Mouse (Mus musculus) liver, postnatal 0 days (tissue): ENCODE results near the gene R3hdm4. TPM values are rescaled to one million over a fixed set of nuclear protein-coding genes. Genes with fewer than 3 reads are reported as not detected.
A peak's percentile ranks its signal among the peaks of the same experiment; 100 is the strongest.

Source experiments
- ATAC-seq: fragments of 200-750 bp; cut with Nextera tagmentation; 2 replicates; pipeline ENCODE4 v1.8.0; 2017; ENCODE audit warnings: mild to moderate bottlenecking, moderate library complexity
- DNase-seq: peaks from one replicate; pipeline ENCODE4 v3.0.0-alpha.2; 2016
- H3K27ac ChIP-seq: fragments of 300-500 bp; sonication (generic); 2 replicates; pipeline ENCODE4 v1.5.1; 2014; ENCODE audit warnings: antibody characterized with exemption, moderate library complexity, mild to moderate bottlenecking, low read depth
- H3K27me3 ChIP-seq: fragments of 300-500 bp; sonication (generic); 2 replicates; pipeline ENCODE4 v1.6.1; 2014; ENCODE audit warnings: low read length, control low read depth, mixed read lengths; ENCODE audit not compliant: insufficient read depth
- H3K36me3 ChIP-seq: fragments of 300-500 bp; sonication (generic); replicated peaks from 2 replicates; pipeline ENCODE4 v1.6.1; 2014; ENCODE audit warnings: mild to moderate bottlenecking, control low read depth, low read length, moderate library complexity, mixed read lengths; ENCODE audit not compliant: insufficient read depth
- H3K4me1 ChIP-seq: fragments of 300-500 bp; sonication (generic); 2 replicates; pipeline ENCODE4 v1.6.1; 2014; ENCODE audit warnings: antibody characterized with exemption, mild to moderate bottlenecking, control low read depth; ENCODE audit not compliant: insufficient read depth
- H3K4me2 ChIP-seq: fragments of 300-500 bp; sonication (generic); 2 replicates; pipeline ENCODE4 v1.6.1; 2014; ENCODE audit warnings: low read depth, mild to moderate bottlenecking, low read length, moderate library complexity, mixed read lengths
- H3K4me3 ChIP-seq: fragments of 300-500 bp; sonication (generic); 2 replicates; pipeline ENCODE4 v1.5.1; 2014; ENCODE audit warnings: low read depth, low read length
- H3K9ac ChIP-seq: fragments of 300-500 bp; sonication (generic); replicated peaks from 2 replicates; pipeline ENCODE4 v1.6.1; 2014; ENCODE audit warnings: mild to moderate bottlenecking, moderate library complexity
- H3K9me3 ChIP-seq: fragments of 300-500 bp; sonication (generic); 2 replicates; pipeline ENCODE4 v1.6.1; 2016; ENCODE audit warnings: mild to moderate bottlenecking, control low read depth, low read length, mixed read lengths
- CTCF ChIP-seq: sonication (generic); IDR thresholded peaks from 2 replicates; pipeline ENCODE4 v1.5.1; 2016; ENCODE audit warnings: antibody characterized with exemption, low read depth
- EP300 ChIP-seq: IDR thresholded peaks from 2 replicates; pipeline ENCODE4 v1.6.1; 2016; ENCODE audit warnings: antibody characterized with exemption, low read depth, mild to moderate bottlenecking
- WGBS: fragments of 180-500 bp; shearing (Covaris S2); extraction: QIAGEN DNeasy Blood & Tissue Kit; methylation state at CpG from one replicate; pipeline ENCODE4 v1.1.7; 2014; ENCODE audit not compliant: insufficient replicate concordance; 5-methylcytosine and 5-hydroxymethylcytosine counted together
- polyA plus RNA-seq: library from polyadenylated mRNA; unstranded; fragments of >200 nt; fragmentation: Nextera tagmentation; extraction: Ambion mirVana; gene quantifications from 2 replicates; pipeline ENCODE4 v1.2.1, GENCODE M21; 2015

Gene R3hdm4
- polyA plus RNA-seq, 1 experiment from 2014 or later, result 51.7 TPM

DNA sequence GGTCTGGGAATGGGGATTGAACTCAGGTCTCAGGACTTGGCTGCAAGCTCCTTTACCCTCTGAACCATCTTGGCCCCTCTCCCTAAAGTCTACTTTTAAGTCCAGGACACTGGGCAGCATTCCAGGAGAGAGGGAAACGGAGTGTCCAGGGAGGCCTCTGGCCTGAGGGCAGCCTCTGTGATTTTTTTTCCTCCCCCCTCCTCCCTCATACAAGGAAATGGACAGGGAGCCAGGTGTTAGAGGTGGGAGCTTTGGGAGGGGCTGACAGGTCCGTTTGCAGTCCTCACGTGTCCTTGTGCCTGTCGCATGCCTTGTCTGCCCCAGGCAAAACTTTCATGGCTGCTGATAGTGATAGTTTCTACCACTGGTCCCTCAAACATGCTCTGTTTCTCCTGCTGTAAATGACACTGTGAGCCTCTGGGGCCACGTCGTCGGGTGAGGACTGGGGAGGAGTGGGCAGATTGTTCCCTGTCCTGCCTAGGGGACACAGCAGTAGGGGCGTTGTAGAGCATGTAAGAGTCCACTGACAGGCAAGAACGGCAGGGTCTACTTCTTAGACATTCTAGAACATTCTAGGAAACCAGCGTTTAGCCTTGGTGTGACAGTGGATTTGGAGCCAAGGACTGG lies 15.4 kb upstream of the R3hdm4 start:
- Histone ChIP-seq H3K4me2 (peak overlapping the region; percentile 73), H3K4me1 (peaks cover 94% of the 10 kb centered on the region), H3K9ac (peak overlapping the region; percentile 55; the same call in 1 of the 2 replicates), H3K9me3 (no peaks in the 10 kb centered on the region), H3K4me3 (no peak overlapping the region), H3K27me3 (no peaks in the 10 kb centered on the region), H3K27ac (peak overlapping the region; percentile 88), H3K36me3 (peaks cover 55% of the 10 kb centered on the region)
- no peak for DNase-seq
- TF ChIP-seq CTCF, result no peak
- TF ChIP-seq EP300, result no peak
- 37% methylated on average over 10 of the region's 10 CpGs for WGBS
- peak; percentile 0; the same call in 1 of the 2 replicates for ATAC-seq

DNA sequence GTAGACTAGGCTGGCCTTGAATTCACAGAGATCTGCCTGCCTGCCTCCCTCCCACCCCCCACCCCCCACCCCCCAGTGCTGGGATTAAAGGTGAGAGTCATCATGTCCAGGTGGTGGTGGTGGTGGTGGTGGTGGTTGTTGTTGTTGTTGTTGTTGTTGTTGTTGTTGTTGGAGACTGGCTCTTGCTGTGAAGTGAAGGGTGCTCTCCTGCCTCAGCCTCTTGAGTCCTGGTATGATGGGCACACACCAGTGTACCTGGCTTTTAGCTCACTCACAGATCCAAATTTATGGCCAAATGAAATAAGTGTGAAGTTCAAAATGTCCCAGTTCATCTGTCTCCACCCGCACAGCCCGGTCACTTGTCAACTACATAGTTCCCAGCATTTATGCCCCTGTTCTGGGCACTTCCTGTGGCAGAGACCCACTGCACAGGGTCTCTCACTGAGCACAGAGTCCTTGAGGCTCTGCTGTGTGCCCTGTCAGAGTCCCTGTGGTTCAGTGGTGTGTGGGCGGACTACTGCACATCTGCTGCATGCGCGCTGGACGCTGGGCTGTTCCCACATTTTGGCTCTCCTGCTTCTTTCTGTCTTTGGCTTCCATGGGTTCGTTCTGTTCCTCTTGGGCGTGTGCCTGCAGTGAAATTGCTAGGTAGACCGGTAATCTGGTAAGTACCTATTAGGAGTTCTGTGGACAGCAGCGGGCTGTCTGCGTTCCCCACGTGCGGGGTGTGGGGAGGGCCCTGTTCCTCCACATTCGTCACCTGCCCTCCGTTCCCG lies 14.0 kb upstream of the R3hdm4 start:
- Histone ChIP-seq H3K27me3 (no peaks in the 10 kb centered on the region), H3K4me2 (no peak overlapping the region), H3K27ac (peak overlapping the region; percentile 88), H3K9ac (no peak overlapping the region), H3K4me1 (peaks cover 80% of the 10 kb centered on the region), H3K4me3 (no peak overlapping the region), H3K36me3 (peaks cover 55% of the 10 kb centered on the region), H3K9me3 (no peaks in the 10 kb centered on the region)
- ATAC-seq, result no peak
- TF ChIP-seq EP300 (no peak), CTCF (no peak)
- 80% methylated on average over 16 of the region's 16 CpGs for WGBS
- no peak for DNase-seq

DNA sequence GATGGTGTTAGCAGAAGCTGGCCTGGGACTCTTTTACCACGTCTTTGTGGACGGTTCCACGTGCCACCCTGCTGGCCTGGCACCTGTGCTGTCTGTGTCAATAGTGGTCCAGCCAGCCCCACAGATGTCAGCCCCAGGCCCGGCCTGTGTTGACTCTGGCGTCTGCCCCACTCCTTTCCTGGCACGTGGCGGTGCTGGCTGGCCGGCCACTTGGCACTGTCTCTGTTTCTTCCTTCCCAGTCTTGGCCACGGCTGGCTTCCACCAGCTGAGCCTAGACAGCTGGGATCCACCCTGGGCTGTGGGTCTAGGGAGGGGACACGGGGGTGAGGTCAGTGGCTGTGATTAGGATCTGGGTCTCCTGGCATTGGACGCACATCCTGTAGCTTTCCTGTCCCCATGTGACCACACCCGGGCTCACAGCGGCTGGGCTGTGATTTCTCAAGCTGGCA lies 13.3 kb upstream of the R3hdm4 start:
- Histone ChIP-seq H3K27me3 (no peaks in the 10 kb centered on the region), H3K4me1 (peaks cover 79% of the 10 kb centered on the region), H3K4me3 (no peak overlapping the region), H3K4me2 (no peak overlapping the region), H3K36me3 (peaks cover 52% of the 10 kb centered on the region), H3K9me3 (no peaks in the 10 kb centered on the region), H3K9ac (no peak overlapping the region), H3K27ac (peak overlapping the region; percentile 88)
- peak; percentile 14 for ATAC-seq
- WGBS, result 42% methylated on average over 13 of the region's 13 CpGs
- TF ChIP-seq EP300 (no peak), CTCF (no peak)
- peak; percentile 65 for DNase-seq

DNA sequence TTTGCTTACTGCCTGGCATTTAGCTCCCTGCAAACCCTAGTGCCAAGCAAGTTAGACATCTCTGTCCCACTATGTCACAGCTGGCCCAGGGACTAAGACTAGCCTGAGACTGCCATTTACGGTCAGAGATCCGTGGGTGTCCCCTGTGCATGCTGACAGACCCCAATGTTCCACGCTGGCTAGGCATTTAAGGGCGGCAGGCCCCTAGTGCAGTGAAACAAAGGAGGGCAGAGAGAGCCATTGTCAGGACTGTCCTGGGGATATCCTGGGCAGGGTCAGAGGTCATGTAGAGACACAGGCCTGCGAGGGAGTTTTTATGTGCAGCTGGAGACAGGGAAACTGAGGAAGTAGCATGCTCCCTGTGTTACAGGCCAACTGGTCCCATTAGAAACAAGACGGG lies 12.9 kb upstream of the R3hdm4 start:
- ATAC-seq, result no peak
- Histone ChIP-seq H3K27me3 (no peaks in the 10 kb centered on the region), H3K9me3 (no peaks in the 10 kb centered on the region), H3K4me3 (no peak overlapping the region), H3K4me2 (no peak overlapping the region), H3K27ac (peak overlapping the region; percentile 88), H3K9ac (no peak overlapping the region; the same call in 1 of the 2 replicates), H3K36me3 (peaks cover 52% of the 10 kb centered on the region), H3K4me1 (peaks cover 79% of the 10 kb centered on the region)
- no peak for TF ChIP-seq EP300
- TF ChIP-seq CTCF, result no peak
- 77% methylated on average over 6 of the region's 6 CpGs for WGBS
- no peak for DNase-seq

DNA sequence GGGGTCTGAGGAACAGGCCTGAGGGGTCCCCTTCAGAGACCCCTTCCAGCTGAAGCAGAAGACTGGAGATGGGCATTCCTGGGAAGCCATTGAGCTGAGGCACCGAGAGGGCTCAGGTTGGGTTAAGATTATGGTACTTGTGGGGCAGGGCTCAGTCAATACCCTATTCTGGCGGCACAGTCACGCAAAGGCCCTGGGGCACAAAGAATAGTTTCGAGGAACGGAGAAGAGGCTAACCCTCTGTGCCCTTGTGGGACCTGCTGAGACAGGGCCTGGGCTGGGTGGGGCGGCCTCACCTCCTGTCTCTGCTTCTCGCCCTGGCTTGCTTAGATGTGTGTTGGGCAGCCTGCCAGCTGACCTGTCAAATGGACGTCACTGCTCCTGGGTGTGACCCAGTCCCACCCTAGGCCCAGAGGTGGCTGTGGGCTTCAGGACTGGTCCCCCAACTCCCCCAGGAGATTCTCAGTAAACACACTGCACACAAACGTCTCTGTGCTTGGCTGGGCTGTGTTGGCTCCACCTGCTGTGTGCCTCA lies 12.2 kb upstream of the R3hdm4 start:
- Histone ChIP-seq H3K4me2 (0 out of 2 replicates have a peak overlapping the region, but pooled peaks have one; percentile 22), H3K36me3 (peaks cover 48% of the 10 kb centered on the region), H3K27ac (no peak overlapping the region), H3K9me3 (no peaks in the 10 kb centered on the region), H3K4me3 (no peak overlapping the region), H3K4me1 (peaks cover 74% of the 10 kb centered on the region), H3K9ac (peak overlapping the region; percentile 16; the same call in 1 of the 2 replicates), H3K27me3 (no peaks in the 10 kb centered on the region)
- 71% methylated on average over 9 of the region's 9 CpGs for WGBS
- DNase-seq (no peak), ATAC-seq (no peak)
- no peak for TF ChIP-seq CTCF
- TF ChIP-seq EP300, result no peak

DNA sequence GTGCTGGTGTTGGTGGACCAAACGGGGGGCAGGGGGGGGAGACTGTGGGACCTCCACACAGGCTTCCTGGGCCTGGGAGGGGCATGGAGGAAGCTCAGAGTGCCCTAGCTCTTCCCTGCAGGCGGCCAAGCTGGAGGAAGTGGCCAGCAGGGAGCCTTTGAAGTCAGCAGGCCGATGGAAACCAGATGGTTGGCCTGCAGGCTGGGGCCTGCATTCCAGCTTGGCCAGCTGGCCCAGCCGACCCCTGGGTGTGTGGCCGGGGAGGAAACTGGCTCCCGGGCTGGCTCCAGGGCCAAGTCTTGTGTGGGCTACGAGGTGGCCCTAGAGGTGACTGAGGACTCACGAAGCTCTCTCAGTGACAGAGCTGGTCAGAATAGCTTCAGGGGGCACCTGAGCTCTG lies 11.7 kb upstream of the R3hdm4 start:
- Histone ChIP-seq H3K4me1 (peaks cover 69% of the 10 kb centered on the region), H3K27me3 (no peaks in the 10 kb centered on the region), H3K4me3 (no peak overlapping the region), H3K36me3 (peaks cover 45% of the 10 kb centered on the region), H3K9ac (no peak overlapping the region), H3K9me3 (no peaks in the 10 kb centered on the region), H3K4me2 (peak overlapping the region; percentile 22; the same call in 1 of the 2 replicates), H3K27ac (no peak overlapping the region; the same call in 1 of the 2 replicates)
- TF ChIP-seq CTCF (no peak), EP300 (no peak)
- ATAC-seq (no peak), DNase-seq (no peak)
- WGBS, result 50% methylated on average over 8 of the region's 8 CpGs
